Comparison of ENCODE assay signal across 17 mouse cellular contexts in genomic region chr6:37621364-37622029, GRCm38 (mm10).
DNase-seq lines count a peak whose midpoint lies in the region; ATAC-seq and TF ChIP-seq lines count a peak whose summit lies in the region.
"Had no signal": no experiment of that assay in that cellular context is flagged by ENCODE, and none has a peak within 500 bp of the region (broad histone marks: within the 10 kb centered on the region; RNA-seq: fewer than 3 reads in every experiment).

No protein-coding gene starts in this region.

- no peaks in the 10 kb centered on the region for H3K9me3 ChIP-seq in hindbrain, embryonic 10.5 days
- no peaks in the 10 kb centered on the region for H3K9me3 ChIP-seq in hindbrain, embryonic 13.5 days
- no peaks in the 10 kb centered on the region for H3K9me3 ChIP-seq in midbrain, embryonic 11.5 days (ENCODE audit: control insufficient read depth, low read length)
- H3K9me3 ChIP-seq in midbrain, embryonic 10.5 days (replicated peaks), result no peaks in the 10 kb centered on the region
- H3K9me3 ChIP-seq in embryonic facial prominence, embryonic 14.5 days (ENCODE audit: control insufficient read depth, low read length), result no peaks in the 10 kb centered on the region
- H3K9me3 ChIP-seq: hindbrain, embryonic 15.5 days; limb, embryonic 15.5 days; lung, embryonic 15.5 days; megakaryocyte, embryonic 14.5 days; neural tube, embryonic 12.5 days had no signal

- H3K79me2 ChIP-seq in myocyte (ENCODE audit: control insufficient read depth, insufficient read depth), result no peaks in the 10 kb centered on the region

- ATAC-seq in hindbrain, embryonic 13.5 days (ENCODE audit: low FRiP score), result no peak
- no peak for ATAC-seq in midbrain, embryonic 11.5 days (ENCODE audit: low FRiP score)
- ATAC-seq in embryonic facial prominence, embryonic 14.5 days (ENCODE audit: low read depth), result no peak

- peak overlapping the region; percentile 23 for H3K27ac ChIP-seq in hindbrain, embryonic 10.5 days
- no peak overlapping the region for H3K27ac ChIP-seq in hindbrain, embryonic 13.5 days
- H3K27ac ChIP-seq in midbrain, embryonic 11.5 days (ENCODE audit: low read depth, low read length), result no peak overlapping the region
- H3K27ac ChIP-seq in midbrain, embryonic 10.5 days (replicated peaks), result no peak overlapping the region
- H3K27ac ChIP-seq in embryonic facial prominence, embryonic 14.5 days (replicated peaks; ENCODE audit: low read depth, low read length), result no peak overlapping the region
- H3K27ac ChIP-seq: hindbrain, embryonic 15.5 days; limb, embryonic 15.5 days; lung, embryonic 15.5 days; neural tube, embryonic 12.5 days had no signal

- 60% methylated on average over 7 of the region's 7 CpGs for WGBS in hindbrain, embryonic 10.5 days
- WGBS in hindbrain, embryonic 13.5 days, result 52% methylated on average over 7 of the region's 7 CpGs
- 65% methylated on average over 7 of the region's 7 CpGs for WGBS in midbrain, embryonic 11.5 days
- WGBS in midbrain, embryonic 10.5 days, result 73% methylated on average over 7 of the region's 7 CpGs
- 22% methylated on average over 7 of the region's 7 CpGs for WGBS in embryonic facial prominence, embryonic 14.5 days

- no peak overlapping the region for H3K4me2 ChIP-seq in hindbrain, embryonic 13.5 days
- no peak overlapping the region for H3K4me2 ChIP-seq in midbrain, embryonic 11.5 days
- no peak overlapping the region for H3K4me2 ChIP-seq in embryonic facial prominence, embryonic 14.5 days (ENCODE audit: low read depth, low read length)
- peak overlapping the region; percentile 47 for H3K4me2 ChIP-seq in myocyte (ENCODE audit: low read depth)
- H3K4me2 ChIP-seq: hindbrain, embryonic 15.5 days; limb, embryonic 15.5 days; lung, embryonic 15.5 days; neural tube, embryonic 12.5 days had no signal

- H3ac ChIP-seq in myocyte (ENCODE audit: control insufficient read depth, insufficient read length), result no peak overlapping the region

- no peak for DNase-seq in hindbrain, embryonic 10.5 days (ENCODE audit: low spot score)
- DNase-seq in midbrain, embryonic 11.5 days (ENCODE audit: low spot score, missing footprints), result peak; percentile 81
- DNase-seq in midbrain, embryonic 10.5 days (ENCODE audit: low spot score), result no peak
- peak; percentile 44 for DNase-seq in embryonic facial prominence, embryonic 14.5 days (ENCODE audit: low spot score)
- no peak for DNase-seq in right cerebral cortex, postnatal 25 days
- no peak for DNase-seq in layer of hippocampus, postnatal 14 days (ENCODE audit: low spot score in 2 of 2)
- DNase-seq: adrenal gland, postnatal 14 days; cerebellum, adult 8-10 months; kidney, adult 8-10 months; right cerebral cortex, postnatal 4 days had no signal

- H3K9ac ChIP-seq in hindbrain, embryonic 13.5 days, result no peak overlapping the region
- no peak overlapping the region for H3K9ac ChIP-seq in midbrain, embryonic 11.5 days (ENCODE audit: low read length)
- H3K9ac ChIP-seq in embryonic facial prominence, embryonic 14.5 days (ENCODE audit: low read depth, low read length), result no peak overlapping the region
- H3K9ac ChIP-seq: hindbrain, embryonic 15.5 days; limb, embryonic 15.5 days; lung, embryonic 15.5 days; neural tube, embryonic 12.5 days had no signal

- H3K27me3 ChIP-seq in hindbrain, embryonic 10.5 days (ENCODE audit: insufficient read depth, poor library complexity, severe bottlenecking), result no peaks in the 10 kb centered on the region
- no peaks in the 10 kb centered on the region for H3K27me3 ChIP-seq in hindbrain, embryonic 13.5 days
- no peaks in the 10 kb centered on the region for H3K27me3 ChIP-seq in midbrain, embryonic 11.5 days (ENCODE audit: control insufficient read depth, insufficient read depth, low read length)
- no peaks in the 10 kb centered on the region for H3K27me3 ChIP-seq in midbrain, embryonic 10.5 days (ENCODE audit: low read depth, poor library complexity, severe bottlenecking)
- H3K27me3 ChIP-seq in embryonic facial prominence, embryonic 14.5 days (replicated peaks; ENCODE audit: control insufficient read depth, insufficient read depth, low read length), result no peaks in the 10 kb centered on the region
- H3K27me3 ChIP-seq in myocyte (ENCODE audit: control insufficient read depth, insufficient read depth, insufficient read length), result no peaks in the 10 kb centered on the region
- H3K27me3 ChIP-seq: hindbrain, embryonic 15.5 days; limb, embryonic 15.5 days; lung, embryonic 15.5 days; neural tube, embryonic 12.5 days had no signal

- no peak for TF ChIP-seq POLR2A in myocyte (IDR thresholded peaks at IDR 0.05; ENCODE audit: insufficient read length, low read depth)

- H3K4me1 ChIP-seq in hindbrain, embryonic 10.5 days (replicated peaks), result peaks cover 10% of the 10 kb centered on the region
- no peaks in the 10 kb centered on the region for H3K4me1 ChIP-seq in hindbrain, embryonic 13.5 days (replicated peaks)
- peaks cover 2% of the 10 kb centered on the region; the same call in 1 of the 2 replicates for H3K4me1 ChIP-seq in midbrain, embryonic 11.5 days (ENCODE audit: control insufficient read depth, insufficient read depth, low read length)
- H3K4me1 ChIP-seq in midbrain, embryonic 10.5 days, result peaks cover 18% of the 10 kb centered on the region
- H3K4me1 ChIP-seq in embryonic facial prominence, embryonic 14.5 days (ENCODE audit: control insufficient read depth, insufficient read depth, low read length), result peaks cover 5% of the 10 kb centered on the region; the same call in 1 of the 2 replicates
- H3K4me1 ChIP-seq: hindbrain, embryonic 15.5 days; neural tube, embryonic 12.5 days had no signal

- no peaks in the 10 kb centered on the region for H3K36me3 ChIP-seq in hindbrain, embryonic 10.5 days
- no peaks in the 10 kb centered on the region for H3K36me3 ChIP-seq in hindbrain, embryonic 13.5 days
- H3K36me3 ChIP-seq in midbrain, embryonic 11.5 days (ENCODE audit: control insufficient read depth, insufficient read depth, low read length), result no peaks in the 10 kb centered on the region
- H3K36me3 ChIP-seq in midbrain, embryonic 10.5 days, result no peaks in the 10 kb centered on the region
- no peaks in the 10 kb centered on the region for H3K36me3 ChIP-seq in embryonic facial prominence, embryonic 14.5 days (ENCODE audit: control insufficient read depth, insufficient read depth, low read length)
- no peaks in the 10 kb centered on the region for H3K36me3 ChIP-seq in myocyte (ENCODE audit: control insufficient read depth, insufficient read depth)
- H3K36me3 ChIP-seq: hindbrain, embryonic 15.5 days; limb, embryonic 15.5 days; lung, embryonic 15.5 days; neural tube, embryonic 12.5 days had no signal

- H3K4me3 ChIP-seq in hindbrain, embryonic 10.5 days, result no peak overlapping the region
- no peak overlapping the region for H3K4me3 ChIP-seq in hindbrain, embryonic 13.5 days
- H3K4me3 ChIP-seq in midbrain, embryonic 11.5 days (ENCODE audit: low read depth, low read length), result no peak overlapping the region
- H3K4me3 ChIP-seq in midbrain, embryonic 10.5 days, result no peak overlapping the region
- no peak overlapping the region for H3K4me3 ChIP-seq in embryonic facial prominence, embryonic 14.5 days (ENCODE audit: low read depth, low read length)
- no peak overlapping the region for H3K4me3 ChIP-seq in myocyte
- H3K4me3 ChIP-seq: hindbrain, embryonic 15.5 days; limb, embryonic 15.5 days; lung, embryonic 15.5 days; megakaryocyte, embryonic 14.5 days; neural tube, embryonic 12.5 days had no signal

TF ChIP-seq in myocyte, 11 proteins besides CTCF, POLR2A, EP300 and RAD21:
- TF ChIP-seq CEBPB (IDR thresholded peaks at IDR 0.05; ENCODE audit: insufficient read depth, poor library complexity, severe bottlenecking) (no peak), TCF3 (IDR thresholded peaks at IDR 0.05; ENCODE audit: insufficient read length, low read depth) (peak; percentile 6), POLR2AphosphoS2 (IDR thresholded peaks at IDR 0.05; ENCODE audit: insufficient read length, low read depth) (no peak), USF1 (IDR thresholded peaks at IDR 0.05; ENCODE audit: low read depth) (no peak), MYOD1 (IDR thresholded peaks at IDR 0.05; ENCODE audit: control insufficient read depth in 1 of 3, insufficient read length in 2 of 3, low read depth in 2 of 3) (peak in 1 of 3 experiments; percentile 60), MYOG (IDR thresholded peaks at IDR 0.05; ENCODE audit: control insufficient read depth in 1 of 3, insufficient read depth in 1 of 3, insufficient read length in 2 of 3, low read depth in 2 of 3) (peak in 2 of 3 experiments; percentile 20 to 24)
TF ChIP-seq in myocyte: peak in this region for 3.

Comparison
In these comparisons a context has a peak if more than half of its experiments do, and no peak if none do; other contexts are left out.
1. DNase-seq: peak in midbrain, embryonic 11.5 days (single experiment) and embryonic facial prominence, embryonic 14.5 days (single experiment); none in hindbrain, embryonic 10.5 days (single experiment), midbrain, embryonic 10.5 days (single experiment), right cerebral cortex, postnatal 25 days (single experiment) and layer of hippocampus, postnatal 14 days (0 of 2).